Mouse (Mus musculus) mouse embryonic stem cell (cell line): ENCODE results near the gene Rnf151.

Experiments used
- in situ Hi-C, 2 experiments: fragments of 300-500 bp; cut with MboI; formaldehyde crosslinking; loops; 1 replicate in 1 of 2; 3 replicates in 1 of 2; pipeline ENCODE4 v1.14.3; 2019 to 2020; ENCODE audit warnings: low sequenced_read_pairs in 2 of 2, low pct_unique_long_range_greater_than_20kb in 1 of 2, mixed read lengths in 1 of 2; ENCODE audit not compliant: unreplicated experiment in 1 of 2

The Rnf151 gene

DNA sequence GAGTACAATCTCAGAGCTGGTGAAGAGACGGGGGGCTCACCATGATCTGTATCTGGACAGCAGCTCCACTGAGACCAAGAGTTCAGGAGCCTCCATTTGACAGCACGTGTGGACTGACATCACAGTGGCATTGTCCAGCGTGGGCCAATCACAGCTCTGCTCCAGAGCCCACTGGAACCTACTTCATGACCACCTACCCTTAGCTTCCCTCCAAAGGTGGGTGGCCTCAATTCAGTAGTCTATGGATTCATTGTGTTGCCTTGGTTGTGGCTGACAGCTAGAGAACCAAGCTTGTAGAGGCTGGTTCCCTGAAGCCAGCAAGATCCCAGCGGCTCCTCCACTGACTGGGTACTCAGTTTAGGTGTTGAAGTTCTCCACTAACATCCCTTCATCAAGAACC lies at the start of gene Rnf151, which contains the start of gene Rps2:
Gene Rnf151 (minus strand): TSS at position 121 of the 400 bp plus-strand sequence.
Gene Rps2 (plus strand): TSS at position 174 of the 400 bp plus-strand sequence.
- in situ Hi-C loops, result no loop called here

DNA sequence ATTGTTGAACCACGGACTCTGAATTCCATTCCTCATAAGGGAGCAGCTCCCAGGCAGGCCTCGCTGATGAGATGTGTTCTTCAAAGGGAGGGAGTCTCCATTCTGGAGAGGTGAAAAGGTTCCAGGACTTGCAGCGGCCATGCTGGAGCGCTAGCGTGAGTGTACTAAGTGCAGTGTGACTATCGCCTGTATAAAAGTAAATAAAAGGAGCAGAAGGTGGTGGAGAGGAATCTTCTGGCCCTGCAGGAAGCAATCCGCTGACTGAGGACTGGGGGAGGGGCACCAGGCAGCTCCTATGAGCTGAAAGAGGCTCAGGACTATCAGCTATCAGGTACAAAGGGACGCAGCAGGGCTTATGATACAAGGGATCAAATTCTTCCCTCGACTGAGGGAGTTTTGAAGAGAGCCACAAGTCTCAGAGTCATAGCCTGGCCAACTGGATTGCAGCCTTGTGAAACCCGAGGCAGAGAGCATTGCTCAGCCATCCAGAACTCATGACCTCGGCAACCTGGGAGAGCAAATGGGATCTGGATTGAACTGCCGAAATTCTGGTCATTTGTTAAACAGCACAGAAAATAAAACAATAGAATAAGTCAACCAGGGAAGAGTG lies 48.5 kb upstream of the Rnf151 start:
- in situ Hi-C loops, result no loop called here

DNA sequence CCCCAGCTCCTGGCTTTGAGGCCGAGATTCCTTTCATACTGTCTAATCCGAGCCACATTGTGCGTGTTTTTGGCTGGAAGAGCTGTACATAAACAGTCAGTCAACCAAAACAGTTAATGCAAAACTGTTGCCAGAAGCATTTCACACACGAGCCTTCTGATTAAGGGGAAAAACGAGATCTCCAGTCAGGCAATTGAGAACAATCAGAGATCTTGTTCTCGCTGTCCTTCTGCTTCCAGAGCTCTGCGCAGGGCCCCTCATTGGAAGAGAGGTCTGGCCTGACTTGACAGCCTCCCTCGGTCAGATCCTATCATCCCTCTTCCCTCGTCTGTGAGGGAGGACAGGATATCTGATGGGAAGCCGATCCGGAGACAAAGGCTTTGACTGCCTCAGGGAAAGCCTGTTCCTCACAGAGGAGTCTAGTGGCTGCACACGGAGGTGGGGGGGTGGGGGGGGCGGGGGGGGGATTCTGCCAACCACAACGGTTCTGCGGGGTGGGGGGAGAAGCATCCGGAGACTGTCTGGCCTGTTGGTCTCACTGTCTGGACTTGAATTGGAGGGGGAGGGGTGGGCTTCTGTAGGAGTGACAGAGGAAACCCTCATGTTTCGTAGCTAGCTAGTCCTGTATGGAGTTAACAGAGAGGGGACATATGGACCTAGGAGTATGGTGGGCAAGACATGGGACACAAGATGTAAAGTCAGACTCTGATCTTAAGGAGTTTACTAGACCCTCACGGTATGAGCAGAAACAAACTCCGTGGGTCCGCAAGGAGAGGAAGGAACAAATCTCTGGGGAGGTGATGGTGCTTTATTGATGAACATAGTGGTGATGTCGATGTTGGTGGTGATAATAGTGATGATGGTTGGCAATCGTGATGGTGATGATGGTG lies 47.4 kb upstream of the Rnf151 start:
- in situ Hi-C loops, result no loop called here

- in situ Hi-C loops, result no loop called here
Observed at GRCm38 (mm10) chr17:24761121-24761520, 43.3 kb upstream of the Rnf151 start.

DNA sequence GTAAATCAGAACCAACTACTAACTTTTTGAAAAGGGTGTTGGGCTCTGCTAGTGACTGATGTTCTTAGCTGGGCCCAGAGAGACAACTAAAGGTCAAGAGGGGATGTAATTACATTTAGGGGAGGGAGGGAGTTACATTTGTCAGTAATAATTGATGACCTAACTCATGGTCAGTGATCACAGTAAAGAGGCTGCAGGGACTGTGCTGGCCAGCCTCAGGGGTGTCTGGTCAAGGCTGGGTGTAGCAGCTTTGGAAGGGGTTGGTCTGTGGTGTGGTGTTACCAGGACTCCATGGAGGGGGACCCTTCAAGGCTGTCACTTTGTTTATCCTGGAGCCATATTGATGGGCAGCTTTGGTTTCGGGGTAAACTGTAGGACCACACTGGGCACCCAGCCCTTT lies 39.5 kb upstream of the Rnf151 start:
- in situ Hi-C loops, result no loop called here

GRCm38 (mm10) chr17:24752415-24753394 lies 34.8 kb upstream of the Rnf151 start, which contains the start of gene Hs3st6:
Gene Hs3st6 (plus strand): TSS chr17:24752988.
- in situ Hi-C loops, result no loop called here

GRCm38 (mm10) chr17:24751528-24751927 lies 33.7 kb upstream of the Rnf151 start:
- in situ Hi-C loops, result no loop called here

DNA sequence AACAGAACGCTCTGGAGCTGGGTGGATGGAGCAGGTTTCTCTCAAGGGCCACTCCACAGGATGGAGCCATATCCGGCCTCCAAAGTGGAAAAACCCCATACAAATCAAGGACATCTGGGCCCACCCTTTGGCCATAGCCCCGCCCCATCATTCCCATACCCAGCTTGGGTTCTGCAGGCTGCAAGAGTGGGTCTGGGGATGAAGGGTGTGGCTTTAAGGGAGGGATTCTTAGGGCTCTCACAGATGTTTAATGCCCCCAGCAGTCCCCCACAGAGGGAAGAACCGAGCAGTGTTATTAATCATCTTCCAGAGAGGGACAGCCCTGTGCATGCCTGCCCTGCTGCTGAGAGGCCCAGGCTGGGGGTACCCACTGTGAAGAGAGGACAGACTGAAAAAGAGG lies 29.1 kb upstream of the Rnf151 start:
- in situ Hi-C loops, result no loop called here

- in situ Hi-C loops, result no loop called here
Observed at GRCm38 (mm10) chr17:24745526-24746497, 27.9 kb upstream of the Rnf151 start.

- in situ Hi-C loops, result no loop called here
Observed at GRCm38 (mm10) chr17:24744381-24744780, 26.5 kb upstream of the Rnf151 start.

GRCm38 (mm10) chr17:24743896-24744295 lies 26.0 kb upstream of the Rnf151 start:
- in situ Hi-C loops, result no loop called here

GRCm38 (mm10) chr17:24742307-24742706 lies 24.4 kb upstream of the Rnf151 start:
- in situ Hi-C loops, result no loop called here

DNA sequence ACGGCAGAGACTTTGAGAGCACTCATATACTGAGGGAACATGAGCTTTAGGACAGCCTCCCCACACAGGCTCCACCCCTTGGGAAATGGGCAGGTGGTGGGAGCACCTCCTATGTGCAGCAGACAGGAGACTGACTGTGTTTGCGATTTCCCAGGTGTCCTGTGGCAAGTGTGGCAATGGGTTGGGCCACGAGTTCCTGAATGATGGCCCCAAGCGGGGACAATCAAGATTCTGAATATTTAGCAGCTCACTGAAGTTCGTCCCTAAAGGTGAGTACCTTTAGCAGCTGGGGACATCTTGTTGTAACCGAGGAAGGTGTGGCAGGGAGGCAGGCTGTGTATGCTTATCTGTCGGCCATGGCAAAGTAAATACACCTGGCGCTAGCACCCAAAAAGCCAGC lies 22.1 kb upstream of the Rnf151 start:
- in situ Hi-C loops, result no loop called here

- in situ Hi-C loops, result no loop called here
Observed at GRCm38 (mm10) chr17:24738238-24738637, 20.4 kb upstream of the Rnf151 start.

GRCm38 (mm10) chr17:24737135-24737810 lies 19.4 kb upstream of the Rnf151 start:
- in situ Hi-C loops, result no loop called here

- in situ Hi-C loops, result no loop called here
Observed at GRCm38 (mm10) chr17:24736330-24737051, 18.6 kb upstream of the Rnf151 start, which contains the start of gene Msrb1. Gene Msrb1 (plus strand): TSS chr17:24736642.
